Mouse (Mus musculus): Measurements from ENCODE around the gene Snd1. TPM values are rescaled to one million over a fixed set of nuclear protein-coding genes. Genes with fewer than 3 reads are reported as not detected.

Snd1 gene
- total and polyA plus RNA-seq, 3 experiments: 83.7 to 377 (median 210) TPM

DNA sequence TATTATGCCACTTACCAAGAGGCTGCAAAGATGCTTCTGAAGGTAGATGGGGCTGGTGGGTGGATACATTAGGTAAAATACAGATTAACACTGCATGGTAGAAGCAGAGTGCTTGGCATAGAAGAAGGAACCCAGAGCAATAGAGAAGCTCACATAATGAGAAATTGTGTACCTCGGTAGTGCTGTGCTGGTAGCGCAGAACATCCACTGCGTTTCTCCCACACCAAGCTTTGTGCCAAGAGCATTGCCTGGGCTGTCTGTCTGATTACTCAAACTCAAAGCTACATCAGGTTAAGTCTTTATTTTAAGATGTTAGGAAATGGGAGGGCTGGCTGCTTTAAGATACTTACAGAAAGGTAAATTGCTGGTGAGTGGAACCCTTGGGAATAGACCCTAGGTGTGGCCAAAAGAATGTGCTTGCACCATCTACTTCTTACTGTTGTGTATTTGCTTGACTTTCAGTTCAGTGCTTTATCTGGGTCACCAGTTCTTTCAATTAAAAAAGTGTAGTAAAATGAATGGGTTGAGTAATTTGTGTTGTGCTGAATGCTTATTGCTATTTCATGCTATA, 117.5 kb downstream of the Snd1 start:
- dilution Hi-C loops (cut with MboI; ENCODE audit: extremely low pct_ligation_motif_present, extremely low pct_unique_long_range_greater_than_20kb, low sequenced_read_pairs): no loop called here
- Histone ChIP-seq H3K9me3 (replicated peaks; ENCODE audit: low read length) (no peaks in the 10 kb centered on the region), H3K4me1 (ENCODE audit: control insufficient read depth in 1 of 2, insufficient read depth in 2 of 2) (peaks cover 0 to 16% of the 10 kb centered on the region in 2 experiments; a peak in 2 of 4 replicates), H3K4me3 (replicated peaks in 1 of 3; ENCODE audit: low read depth in 2 of 3, low read length in 2 of 3, poor library complexity in 1 of 3) (no peak overlapping the region), H3K27ac (ENCODE audit: insufficient read depth, low read depth) (no peak overlapping the region), H3K36me3 (replicated peaks in 1 of 2; ENCODE audit: control insufficient read depth in 1 of 2, insufficient read depth in 1 of 2, low read length in 1 of 2) (peaks cover 40 to 89% of the 10 kb centered on the region in 2 experiments), H3K9ac (ENCODE audit: insufficient read depth, low read depth) (no peak overlapping the region), H3K27me3 (replicated peaks) (no peaks in the 10 kb centered on the region), H3K79me2 (replicated peaks; ENCODE audit: control insufficient read depth, extremely low read depth, insufficient read depth, poor library complexity, severe bottlenecking) (peaks cover 34% of the 10 kb centered on the region), H3K4me2 (ENCODE audit: insufficient read depth, low read depth, poor library complexity, severe bottlenecking) (no peak overlapping the region)
- DNase-seq (ENCODE audit: extremely low read depth): no peak
- in situ Hi-C loops (cut with MboI; ENCODE audit: low pct_ligation_motif_present, low pct_unique_long_range_greater_than_20kb, low sequenced_read_pairs): no loop called here
- TF ChIP-seq IRF4 (IDR thresholded peaks at IDR 0.05; ENCODE audit: low read depth, low read length) (no peak), ZKSCAN1 (IDR thresholded peaks at IDR 0.05; ENCODE audit: borderline replicate concordance, low read depth, low read length) (no peak), MAX (IDR thresholded peaks at IDR 0.05; ENCODE audit: low read length) (no peak), CHD2 (IDR thresholded peaks at IDR 0.05; ENCODE audit: low read length) (no peak), ZC3H11A (IDR thresholded peaks at IDR 0.05; ENCODE audit: low read depth, low read length) (no peak), EP300 (IDR thresholded peaks at IDR 0.05; ENCODE audit: low read length) (no peak), RCOR1 (conservative IDR thresholded peaks at IDR 0.05; ENCODE audit: low read depth, low read length) (no peak), BHLHE40 (IDR thresholded peaks at IDR 0.05; ENCODE audit: low read depth, low read length) (no peak), MXI1 (IDR thresholded peaks at IDR 0.05; ENCODE audit: low read depth, low read length) (no peak), GABPA (IDR thresholded peaks at IDR 0.05; ENCODE audit: insufficient replicate concordance, low read depth, low read length) (no peak), TBP (conservative IDR thresholded peaks at IDR 0.05; ENCODE audit: low read depth, low read length) (no peak), NELFE (IDR thresholded peaks at IDR 0.05; ENCODE audit: low read depth, low read length) (no peak), PAX5 (IDR thresholded peaks at IDR 0.05; ENCODE audit: low read length) (no peak), USF1 (IDR thresholded peaks at IDR 0.05; ENCODE audit: low read depth, low read length) (no peak), JUND (conservative IDR thresholded peaks at IDR 0.05; ENCODE audit: low read depth, low read length) (no peak), E2F4 (IDR thresholded peaks at IDR 0.05; ENCODE audit: insufficient replicate concordance, low read depth, low read length) (no peak), HCFC1 (IDR thresholded peaks at IDR 0.05; ENCODE audit: low read depth, low read length) (no peak), MAZ (IDR thresholded peaks at IDR 0.05; ENCODE audit: low read depth, low read length) (no peak), USF2 (conservative IDR thresholded peaks at IDR 0.05; ENCODE audit: low read depth, low read length) (no peak)

DNA sequence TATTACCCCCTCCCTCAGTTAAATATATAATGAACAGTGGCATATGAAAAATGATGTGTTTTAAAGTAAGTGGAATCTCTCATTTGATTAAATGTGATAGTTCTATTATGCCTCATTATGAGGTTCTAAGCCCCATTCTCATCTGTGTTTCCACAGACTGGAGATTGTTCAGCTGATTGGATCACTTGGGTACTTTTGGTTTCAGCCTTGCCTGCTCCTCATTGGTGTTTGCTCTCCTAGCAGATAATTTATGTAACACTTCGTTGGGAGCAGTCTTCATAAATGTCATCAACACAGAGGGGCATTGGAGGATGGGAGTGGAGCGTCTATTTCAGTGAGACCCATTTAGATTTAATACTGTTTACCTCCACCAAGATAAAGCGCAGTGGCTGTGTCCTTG, 118.8 kb downstream of the Snd1 start:
- no peaks in the 10 kb centered on the region for H3K9me3 ChIP-seq (replicated peaks; ENCODE audit: low read length)
- DNase-seq (ENCODE audit: extremely low read depth): no peak
- H3K9ac ChIP-seq (ENCODE audit: insufficient read depth, low read depth): no peak overlapping the region
- in situ Hi-C loops (cut with MboI; ENCODE audit: low pct_ligation_motif_present, low pct_unique_long_range_greater_than_20kb, low sequenced_read_pairs): no loop called here
- no peak overlapping the region for H3K27ac ChIP-seq (ENCODE audit: insufficient read depth, low read depth)
- H3K4me2 ChIP-seq (ENCODE audit: insufficient read depth, low read depth, poor library complexity, severe bottlenecking): no peak overlapping the region
- H3K36me3 ChIP-seq (replicated peaks in 1 of 2; ENCODE audit: control insufficient read depth in 1 of 2, insufficient read depth in 1 of 2, low read length in 1 of 2): peaks cover 36 to 86% of the 10 kb centered on the region in 2 experiments
- H3K4me3 ChIP-seq (replicated peaks in 1 of 3; ENCODE audit: low read depth in 2 of 3, low read length in 2 of 3, poor library complexity in 1 of 3): no peak overlapping the region
- no peaks in the 10 kb centered on the region for H3K27me3 ChIP-seq (replicated peaks)
- dilution Hi-C loops (cut with MboI; ENCODE audit: extremely low pct_ligation_motif_present, extremely low pct_unique_long_range_greater_than_20kb, low sequenced_read_pairs): no loop called here
- TF ChIP-seq MEF2A (IDR thresholded peaks at IDR 0.05; ENCODE audit: borderline replicate concordance, low read depth, low read length) (no peak), ZNF384 (IDR thresholded peaks at IDR 0.05; ENCODE audit: low read depth, low read length) (no peak), SIN3A (IDR thresholded peaks at IDR 0.05; ENCODE audit: low read length) (no peak), EP300 (IDR thresholded peaks at IDR 0.05; ENCODE audit: low read length) (no peak), UBTF (IDR thresholded peaks at IDR 0.05; ENCODE audit: low read depth, low read length) (no peak), SMC3 (IDR thresholded peaks at IDR 0.05; ENCODE audit: low read depth, low read length) (no peak)
- H3K79me2 ChIP-seq (replicated peaks; ENCODE audit: control insufficient read depth, extremely low read depth, insufficient read depth, poor library complexity, severe bottlenecking): peaks cover 28% of the 10 kb centered on the region
- peaks cover 0 to 11% of the 10 kb centered on the region in 2 experiments; a peak in 2 of 4 replicates for H3K4me1 ChIP-seq (ENCODE audit: control insufficient read depth in 1 of 2, insufficient read depth in 2 of 2)
